Mouse (Mus musculus) embryonic fibroblast, embryonic 13.5 days (primary cell): ENCODE measurements around the gene Synm.

ENCODE experiments used
- CTCF ChIP-seq: IDR thresholded peaks from 2 replicates; pipeline ENCODE4 v1.5.1; 2011; ENCODE audit warnings: mild to moderate bottlenecking, control low read depth, low read length, moderate library complexity, borderline replicate concordance; ENCODE audit not compliant: insufficient read depth
- POLR2A ChIP-seq: IDR thresholded peaks from 2 replicates; pipeline ENCODE4 v1.6.1; 2011; ENCODE audit warnings: low read depth, mild to moderate bottlenecking, control low read depth, low read length, moderate library complexity

DNA sequence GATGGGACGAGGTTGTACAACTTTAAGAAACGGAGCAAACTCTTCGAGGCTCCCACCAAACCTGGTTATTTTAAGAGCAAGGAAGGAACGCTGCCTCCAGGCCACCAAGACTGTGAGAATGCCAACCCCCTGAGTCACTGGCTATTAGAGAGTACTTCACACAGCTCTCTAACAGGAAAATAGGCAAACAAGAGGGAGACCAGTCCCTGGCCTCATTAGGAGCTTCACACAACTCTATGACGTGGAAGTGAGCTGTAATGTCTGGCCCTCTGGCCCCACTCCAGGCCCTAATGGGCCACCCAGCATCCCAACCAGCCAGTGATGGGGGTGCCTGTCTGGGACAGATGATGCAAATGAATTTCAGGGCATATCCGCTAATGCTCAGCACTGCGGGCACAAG, 17.8 kb downstream of the Synm start:
- TF ChIP-seq CTCF (no peak), POLR2A (no peak)
